Mouse (Mus musculus) cerebellum, adult 8-10 months (tissue): Measurements from ENCODE around the gene Slc48a1.

Experiments
- DNase-seq: peaks from one replicate; pipeline ENCODE4 v3.0.0; 2022

Gene Slc48a1

GRCm38 (mm10) chr15:97809206-97809605 lies 30.9 kb downstream of the Slc48a1 start:
- DNase-seq, result no peak

- no peak for DNase-seq
Measured at GRCm38 (mm10) chr15:97809942-97810341, 31.6 kb downstream of the Slc48a1 start.

GRCm38 (mm10) chr15:97810399-97810798 lies 32.1 kb downstream of the Slc48a1 start:
- no peak for DNase-seq

GRCm38 (mm10) chr15:97811307-97811706 lies 33.0 kb downstream of the Slc48a1 start:
- no peak for DNase-seq

GRCm38 (mm10) chr15:97812126-97812525 lies 33.8 kb downstream of the Slc48a1 start:
- DNase-seq, result peak; percentile 78

- no peak for DNase-seq
Measured at GRCm38 (mm10) chr15:97812875-97813274, 34.6 kb downstream of the Slc48a1 start.

- DNase-seq, result peak; percentile 80
Measured at GRCm38 (mm10) chr15:97813452-97814204, 35.3 kb downstream of the Slc48a1 start.

- DNase-seq, result no peak
Measured at GRCm38 (mm10) chr15:97814703-97815102, 36.4 kb downstream of the Slc48a1 start.

- DNase-seq, result no peak
Measured at GRCm38 (mm10) chr15:97815254-97815653, 36.9 kb downstream of the Slc48a1 start.

GRCm38 (mm10) chr15:97816199-97816994 lies 38.1 kb downstream of the Slc48a1 start:
- no peak for DNase-seq

GRCm38 (mm10) chr15:97819937-97820336 lies 41.6 kb downstream of the Slc48a1 start:
- no peak for DNase-seq

- DNase-seq, result no peak
Measured at GRCm38 (mm10) chr15:97821321-97821982, 43.1 kb downstream of the Slc48a1 start.

GRCm38 (mm10) chr15:97821983-97822363 lies 43.7 kb downstream of the Slc48a1 start:
- DNase-seq, result no peak

- DNase-seq, result no peak
Measured at GRCm38 (mm10) chr15:97822545-97823228, 44.4 kb downstream of the Slc48a1 start.

GRCm38 (mm10) chr15:97823479-97823878 lies 45.2 kb downstream of the Slc48a1 start:
- no peak for DNase-seq

GRCm38 (mm10) chr15:97824042-97824441 lies 45.7 kb downstream of the Slc48a1 start:
- DNase-seq, result no peak

GRCm38 (mm10) chr15:97825071-97825940 lies 47.0 kb downstream of the Slc48a1 start:
- DNase-seq, result no peak

- DNase-seq, result no peak
Measured at GRCm38 (mm10) chr15:97825941-97826587, 47.7 kb downstream of the Slc48a1 start.

- no peak for DNase-seq
Measured at GRCm38 (mm10) chr15:97826588-97827261, 48.4 kb downstream of the Slc48a1 start.

GRCm38 (mm10) chr15:97827401-97827800 lies 49.1 kb downstream of the Slc48a1 start:
- DNase-seq, result no peak
